Mouse (Mus musculus): ENCODE results near the gene Syn2. TPM values are rescaled to one million over a fixed set of nuclear protein-coding genes. Genes with fewer than 3 reads are reported as not detected.

The Syn2 gene
- polyA plus RNA-seq, 1 experiment from 2014 or later = 3.3 TPM

DNA sequence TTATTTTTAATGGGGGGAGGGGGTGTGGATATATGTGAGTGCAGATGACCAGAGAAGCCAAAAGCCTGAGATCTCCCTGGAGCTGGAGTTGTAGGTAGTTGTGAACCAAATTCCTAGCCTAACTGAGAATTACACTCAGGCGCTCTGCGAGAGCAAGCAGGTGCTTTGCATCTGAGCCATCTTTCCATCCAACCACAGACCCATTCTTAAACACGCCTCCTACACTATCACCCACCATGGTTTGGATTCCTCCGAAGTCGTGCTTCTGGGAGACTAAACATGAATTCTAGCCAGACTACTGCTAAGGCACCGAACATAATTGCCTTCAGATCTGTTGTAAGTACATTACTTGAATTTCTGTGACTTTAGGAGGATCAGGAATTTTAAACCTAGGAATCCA is 151.7 kb downstream of the Syn2 start:
- Histone ChIP-seq H3K36me3 (no peaks in the 10 kb centered on the region), H3K4me1 (replicated peaks) (no peaks in the 10 kb centered on the region), H3K27me3 (replicated peaks) (no peaks in the 10 kb centered on the region), H3K27ac (no peak overlapping the region), H3K9me3 (no peaks in the 10 kb centered on the region), H3K9ac (no peak overlapping the region), H3K4me2 (replicated peaks) (no peak overlapping the region), H3K4me3 (replicated peaks) (no peak overlapping the region)
- no peak for ATAC-seq
- 77% methylated on average over 6 of the region's 6 CpGs for WGBS

DNA sequence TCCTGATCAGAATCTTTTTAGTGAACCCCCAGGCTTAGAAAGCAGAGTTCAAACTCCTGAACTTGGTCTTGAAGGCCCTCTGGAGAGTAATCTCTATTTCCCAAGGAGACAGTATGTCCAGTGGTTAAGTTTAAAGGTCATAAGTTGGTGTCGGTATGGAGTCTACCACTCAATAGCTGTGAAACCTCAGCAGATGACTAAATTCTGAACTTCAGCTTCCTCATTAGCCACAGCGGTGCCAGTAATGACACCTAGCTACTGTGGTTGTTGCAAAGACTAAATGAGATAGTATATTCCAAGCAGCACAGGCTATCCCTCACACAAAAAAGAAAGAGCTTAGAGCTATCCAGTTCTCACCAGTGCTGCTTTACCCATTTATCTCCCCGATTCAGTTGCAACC is 153.5 kb downstream of the Syn2 start:
- Histone ChIP-seq H3K9me3 (no peaks in the 10 kb centered on the region), H3K27me3 (replicated peaks) (no peaks in the 10 kb centered on the region), H3K36me3 (no peaks in the 10 kb centered on the region), H3K27ac (no peak overlapping the region), H3K4me3 (replicated peaks) (no peak overlapping the region), H3K4me2 (replicated peaks) (no peak overlapping the region), H3K9ac (no peak overlapping the region), H3K4me1 (replicated peaks) (no peaks in the 10 kb centered on the region)
- no peak for ATAC-seq
- WGBS = 95% methylated on average over 3 of the region's 3 CpGs

DNA sequence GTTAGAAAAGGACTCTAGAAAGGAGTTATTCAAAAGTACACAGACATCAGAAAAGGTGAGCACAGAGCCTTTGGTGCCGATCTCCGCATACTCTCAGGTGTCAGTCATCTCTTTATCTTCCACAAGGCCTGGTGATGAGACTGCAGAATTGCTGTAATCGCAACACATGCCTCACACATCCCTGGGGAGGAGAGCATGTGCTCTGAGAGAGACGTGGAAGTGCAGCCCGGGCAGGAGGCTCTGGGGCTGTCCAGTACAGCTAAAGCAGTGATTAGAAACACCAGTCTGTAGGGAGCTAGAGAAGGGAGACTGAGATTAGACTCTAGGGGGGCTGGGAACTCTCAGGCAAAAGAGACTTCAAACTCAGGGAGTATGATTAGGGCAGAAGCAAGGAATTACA is 155.9 kb downstream of the Syn2 start:
- H3K9me3 ChIP-seq = no peaks in the 10 kb centered on the region
- H3K4me3 ChIP-seq (replicated peaks) = no peak overlapping the region
- no peak overlapping the region for H3K4me2 ChIP-seq (replicated peaks)
- H3K36me3 ChIP-seq = no peaks in the 10 kb centered on the region
- H3K27me3 ChIP-seq (replicated peaks) = no peaks in the 10 kb centered on the region
- no peaks in the 10 kb centered on the region for H3K4me1 ChIP-seq (replicated peaks)
- 57% methylated on average over 5 of the region's 5 CpGs for WGBS
- no peak for ATAC-seq
- no peak overlapping the region for H3K27ac ChIP-seq
- H3K9ac ChIP-seq = no peak overlapping the region

DNA sequence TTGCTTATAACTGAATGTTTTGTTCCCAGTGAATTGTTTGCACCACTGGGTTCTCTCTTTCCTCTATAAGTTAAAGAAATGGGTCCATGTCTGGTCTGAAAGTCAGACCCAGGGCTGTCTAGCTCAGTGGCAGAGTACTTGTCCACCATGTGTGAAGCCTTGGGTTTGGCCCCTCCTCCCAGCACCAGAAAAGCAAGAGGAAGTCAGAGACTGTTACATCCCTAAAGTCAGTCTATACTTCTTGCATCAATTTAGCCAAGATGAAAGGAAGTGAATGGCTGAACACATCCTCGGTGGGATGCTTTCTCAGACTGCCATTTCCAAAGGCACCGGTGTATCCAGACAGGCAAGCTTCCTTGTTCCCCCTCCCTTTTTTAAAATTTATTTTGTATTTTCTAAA is 156.4 kb downstream of the Syn2 start:
- 76% methylated on average over 2 of the region's 2 CpGs for WGBS
- ATAC-seq = no peak
- no peak overlapping the region for H3K4me3 ChIP-seq (replicated peaks)
- H3K36me3 ChIP-seq = no peaks in the 10 kb centered on the region
- H3K9me3 ChIP-seq = no peaks in the 10 kb centered on the region
- H3K9ac ChIP-seq = no peak overlapping the region
- no peaks in the 10 kb centered on the region for H3K27me3 ChIP-seq (replicated peaks)
- H3K27ac ChIP-seq = no peak overlapping the region
- H3K4me1 ChIP-seq (replicated peaks) = no peaks in the 10 kb centered on the region
- no peak overlapping the region for H3K4me2 ChIP-seq (replicated peaks)

DNA sequence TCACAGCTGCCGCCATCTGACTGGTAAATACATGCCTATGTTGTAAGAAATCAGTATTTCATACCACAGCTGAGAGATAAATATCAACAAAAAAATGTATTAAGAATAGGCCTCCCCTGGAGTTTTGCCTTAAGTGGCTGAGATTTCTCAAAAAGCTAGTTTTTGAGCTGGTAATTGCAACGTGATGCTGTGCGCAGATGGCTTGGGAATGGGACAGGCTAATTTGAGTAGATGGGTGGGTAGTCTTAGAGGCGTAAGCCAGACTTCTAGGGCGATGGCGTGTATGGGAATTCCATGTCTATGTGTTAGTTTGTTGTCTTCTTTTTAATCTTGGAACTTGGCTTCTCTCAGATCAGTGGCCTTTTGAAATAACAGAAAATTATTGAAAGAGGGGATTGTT is 157.1 kb downstream of the Syn2 start:
- H3K27me3 ChIP-seq (replicated peaks) = no peaks in the 10 kb centered on the region
- no peaks in the 10 kb centered on the region for H3K4me1 ChIP-seq (replicated peaks)
- no peak overlapping the region for H3K4me3 ChIP-seq (replicated peaks)
- H3K9ac ChIP-seq = no peak overlapping the region
- H3K27ac ChIP-seq = no peak overlapping the region
- H3K4me2 ChIP-seq (replicated peaks) = no peak overlapping the region
- 91% methylated on average over 6 of the region's 6 CpGs for WGBS
- no peaks in the 10 kb centered on the region for H3K36me3 ChIP-seq
- no peak for ATAC-seq
- no peaks in the 10 kb centered on the region for H3K9me3 ChIP-seq

DNA sequence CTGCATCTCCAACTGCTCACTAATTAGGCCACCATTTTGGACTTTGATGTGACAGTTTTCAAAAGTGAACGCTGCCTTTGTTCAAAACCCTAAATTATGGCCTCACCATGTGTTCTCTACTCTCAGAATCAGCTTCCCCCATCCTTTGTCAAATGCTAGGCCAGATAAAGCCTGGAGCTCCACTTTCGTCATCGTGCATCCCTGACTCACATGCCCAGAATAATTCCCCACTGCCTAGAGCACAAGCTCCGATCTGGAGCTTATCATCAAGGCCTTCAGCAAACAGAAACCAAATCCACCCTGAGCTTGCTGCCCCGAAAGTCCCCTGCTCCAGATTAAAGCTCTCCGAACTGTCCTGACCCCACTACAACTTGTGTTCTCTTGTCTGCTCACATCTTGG is 157.9 kb downstream of the Syn2 start:
- H3K27ac ChIP-seq = no peak overlapping the region
- H3K36me3 ChIP-seq = no peaks in the 10 kb centered on the region
- no peaks in the 10 kb centered on the region for H3K4me1 ChIP-seq (replicated peaks)
- 64% methylated on average over 6 of the region's 6 CpGs for WGBS
- no peak overlapping the region for H3K9ac ChIP-seq
- ATAC-seq = no peak
- no peak overlapping the region for H3K4me3 ChIP-seq (replicated peaks)
- H3K27me3 ChIP-seq (replicated peaks) = no peaks in the 10 kb centered on the region
- H3K4me2 ChIP-seq (replicated peaks) = no peak overlapping the region
- no peaks in the 10 kb centered on the region for H3K9me3 ChIP-seq

DNA sequence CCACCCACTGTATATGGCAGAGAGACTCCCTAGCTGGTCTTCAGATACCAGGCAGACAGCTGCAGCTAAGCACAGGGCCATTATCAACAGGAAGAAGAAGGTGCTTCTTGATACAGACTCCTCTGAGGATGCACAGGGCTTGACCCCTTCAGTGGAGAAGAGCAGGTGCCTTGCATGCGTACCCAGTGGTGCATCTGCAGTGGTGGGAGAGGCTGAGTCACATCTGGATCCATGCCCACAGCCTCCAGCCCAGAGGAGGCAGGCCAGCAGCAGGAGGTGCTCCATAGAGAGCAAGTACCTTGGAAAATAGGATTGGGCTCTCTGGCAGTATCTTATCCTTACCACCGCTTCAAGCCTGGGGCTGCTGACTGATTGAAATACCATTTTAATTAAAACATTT is 159.2 kb downstream of the Syn2 start:
- Histone ChIP-seq H3K36me3 (no peaks in the 10 kb centered on the region), H3K4me2 (replicated peaks) (no peak overlapping the region), H3K27ac (no peak overlapping the region), H3K4me1 (replicated peaks) (no peaks in the 10 kb centered on the region), H3K4me3 (replicated peaks) (no peak overlapping the region), H3K27me3 (replicated peaks) (no peaks in the 10 kb centered on the region), H3K9ac (no peak overlapping the region), H3K9me3 (no peaks in the 10 kb centered on the region)
- no peak for ATAC-seq
- WGBS = 82% methylated on average over 2 of the region's 2 CpGs

DNA sequence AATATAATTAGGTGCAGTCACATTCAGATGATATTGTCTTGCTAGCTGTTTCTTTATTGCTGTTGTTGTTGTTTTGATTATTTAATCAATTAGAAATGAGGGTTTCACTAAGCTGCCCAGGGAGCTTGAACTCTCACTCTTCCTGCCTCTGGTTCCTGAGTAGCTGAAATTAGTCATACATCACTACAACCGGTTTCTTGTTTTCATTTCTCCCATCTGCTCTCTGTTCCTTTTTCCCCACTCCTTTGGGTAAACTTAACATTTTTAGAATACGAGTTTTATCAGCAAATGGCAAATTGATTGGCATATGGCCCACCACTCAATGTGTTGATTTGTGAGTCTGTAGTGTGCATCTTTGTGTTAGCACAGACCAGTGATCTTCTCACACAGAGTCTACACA is 172.4 kb downstream of the Syn2 start:
- Histone ChIP-seq H3K9me3 (no peaks in the 10 kb centered on the region), H3K27me3 (replicated peaks) (no peaks in the 10 kb centered on the region), H3K4me3 (replicated peaks) (no peak overlapping the region), H3K9ac (no peak overlapping the region), H3K27ac (no peak overlapping the region), H3K4me1 (replicated peaks) (no peaks in the 10 kb centered on the region), H3K4me2 (replicated peaks) (no peak overlapping the region), H3K36me3 (no peaks in the 10 kb centered on the region)
- WGBS = 59% methylated on average over 2 of the region's 2 CpGs
- ATAC-seq = no peak

DNA sequence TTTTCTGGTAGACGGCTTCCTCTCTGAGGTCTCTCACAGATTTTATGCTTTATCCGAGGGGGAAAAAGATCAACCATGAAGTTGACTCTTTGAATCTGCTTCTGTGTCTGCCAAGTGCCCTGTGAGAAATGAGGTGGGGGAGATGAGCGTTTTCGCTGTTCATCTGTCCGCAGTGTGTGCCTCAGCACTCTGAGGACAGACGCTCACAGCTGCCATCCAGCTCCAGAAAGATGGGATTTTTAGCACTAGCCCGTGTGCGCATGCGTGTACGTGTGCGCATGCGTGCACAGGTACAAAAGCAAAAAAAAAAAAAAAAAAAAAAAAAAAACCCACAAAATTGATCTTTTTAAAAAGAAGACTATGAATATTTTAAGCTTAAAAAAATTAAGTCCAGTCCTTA is 178.1 kb downstream of the Syn2 start:
- WGBS = 65% methylated on average over 12 of the region's 12 CpGs
- ATAC-seq = no peak

DNA sequence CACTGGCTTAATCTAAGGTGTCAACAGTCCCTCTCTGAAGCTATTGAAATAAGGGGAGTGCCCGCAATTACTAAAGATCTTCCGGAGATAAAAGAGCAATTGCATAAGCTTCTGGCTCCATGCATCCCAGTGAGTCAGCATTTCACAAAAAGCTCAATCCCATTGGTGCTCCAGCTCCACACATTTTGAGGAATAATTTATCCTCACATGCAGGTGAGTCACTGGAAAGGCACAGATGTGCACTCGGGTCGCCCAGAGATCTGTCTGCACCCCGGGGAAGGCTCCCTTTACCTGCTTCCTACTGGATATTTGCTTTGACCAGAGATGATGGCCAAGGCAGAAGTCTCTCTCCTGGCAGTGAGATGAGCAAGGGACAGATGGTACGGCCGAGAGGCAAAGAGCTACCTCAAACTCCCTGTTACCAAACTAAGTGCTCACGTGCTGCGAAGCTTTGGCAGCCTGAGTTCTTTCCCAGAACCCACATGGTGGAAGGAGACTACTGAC is 178.6 kb downstream of the Syn2 start:
- Histone ChIP-seq H3K4me3 (replicated peaks) (no peak overlapping the region), H3K4me1 (replicated peaks) (0 out of 2 replicates have a peak, but pooled peaks cover 4% of the 10 kb centered on the region), H3K27ac (0 out of 2 replicates have a peak overlapping the region, but pooled peaks have one; percentile 19), H3K27me3 (replicated peaks) (no peaks in the 10 kb centered on the region), H3K36me3 (no peaks in the 10 kb centered on the region), H3K9ac (no peak overlapping the region), H3K4me2 (replicated peaks) (0 out of 2 replicates have a peak overlapping the region, but pooled peaks have one; percentile 6), H3K9me3 (no peaks in the 10 kb centered on the region)
- 53% methylated on average over 9 of the region's 9 CpGs for WGBS
- ATAC-seq = peak; percentile 51

More for the DNA sequence above, 178.1 kb downstream of the Syn2 start:
- no peaks in the 10 kb centered on the region for H3K36me3 ChIP-seq
- no peak overlapping the region for H3K4me3 ChIP-seq (replicated peaks)
- no peaks in the 10 kb centered on the region for H3K9me3 ChIP-seq
- H3K4me2 ChIP-seq (replicated peaks) = peak overlapping the region; percentile 17; the same call in 1 of the 2 replicates
- H3K27ac ChIP-seq = no peak overlapping the region
- H3K4me1 ChIP-seq (replicated peaks) = 0 out of 2 replicates have a peak, but pooled peaks cover 4% of the 10 kb centered on the region
- H3K9ac ChIP-seq = no peak overlapping the region
- H3K27me3 ChIP-seq (replicated peaks) = no peaks in the 10 kb centered on the region

DNA sequence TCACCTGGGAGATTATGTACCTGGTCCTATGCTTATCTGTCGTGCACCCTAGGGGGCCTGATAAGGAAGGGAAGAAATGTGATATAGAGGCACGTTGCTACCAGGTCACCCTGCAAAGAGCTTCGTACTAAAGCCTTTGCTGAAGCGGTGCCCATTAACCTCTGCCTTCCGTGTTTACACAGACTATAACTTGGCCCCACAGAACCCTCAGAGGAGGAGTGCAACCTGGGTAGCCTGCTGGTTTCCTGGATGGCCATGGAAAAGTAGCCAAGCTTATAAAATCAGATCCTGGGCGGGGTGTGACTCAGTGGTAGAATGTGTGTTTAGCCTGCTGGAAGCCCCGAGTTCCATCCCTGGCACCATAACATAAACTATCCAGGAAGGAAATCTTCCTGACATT is 179.2 kb downstream of the Syn2 start:
- Histone ChIP-seq H3K4me3 (replicated peaks) (no peak overlapping the region), H3K36me3 (no peaks in the 10 kb centered on the region), H3K27ac (no peak overlapping the region), H3K4me1 (replicated peaks) (0 out of 2 replicates have a peak, but pooled peaks cover 4% of the 10 kb centered on the region), H3K27me3 (replicated peaks) (no peaks in the 10 kb centered on the region), H3K9me3 (no peaks in the 10 kb centered on the region), H3K4me2 (replicated peaks) (no peak overlapping the region), H3K9ac (no peak overlapping the region)
- WGBS = 28% methylated on average over 7 of the region's 7 CpGs
- ATAC-seq = peak; percentile 26; the same call in 1 of the 2 replicates

DNA sequence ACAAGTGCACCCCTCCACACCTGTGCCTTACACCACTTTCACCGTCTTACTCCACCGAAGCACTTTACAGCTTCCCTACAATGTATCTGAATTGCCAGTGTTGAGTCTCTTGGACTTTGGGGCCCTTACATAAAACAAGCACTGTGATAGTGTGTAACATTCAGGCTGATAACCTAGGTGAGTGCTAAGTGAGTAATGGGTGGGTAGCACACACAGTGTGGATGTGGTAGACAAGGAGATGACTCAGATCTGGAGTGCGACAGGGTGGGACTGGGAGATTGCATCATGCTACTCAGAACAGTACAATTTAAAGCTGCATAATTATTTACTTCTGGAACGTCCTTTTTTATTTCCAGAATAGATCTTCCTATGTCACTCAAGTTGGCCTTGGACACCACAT is 181.1 kb downstream of the Syn2 start:
- no peaks in the 10 kb centered on the region for H3K27me3 ChIP-seq (replicated peaks)
- WGBS = 59% methylated on average over 4 of the region's 4 CpGs
- H3K36me3 ChIP-seq = no peaks in the 10 kb centered on the region
- H3K9ac ChIP-seq = no peak overlapping the region
- 0 out of 2 replicates have a peak, but pooled peaks cover 4% of the 10 kb centered on the region for H3K4me1 ChIP-seq (replicated peaks)
- no peak overlapping the region for H3K4me2 ChIP-seq (replicated peaks)
- peak; percentile 94 for ATAC-seq
- no peak overlapping the region for H3K4me3 ChIP-seq (replicated peaks)
- 0 out of 2 replicates have a peak overlapping the region, but pooled peaks have one; percentile 5 for H3K27ac ChIP-seq
- no peaks in the 10 kb centered on the region for H3K9me3 ChIP-seq

DNA sequence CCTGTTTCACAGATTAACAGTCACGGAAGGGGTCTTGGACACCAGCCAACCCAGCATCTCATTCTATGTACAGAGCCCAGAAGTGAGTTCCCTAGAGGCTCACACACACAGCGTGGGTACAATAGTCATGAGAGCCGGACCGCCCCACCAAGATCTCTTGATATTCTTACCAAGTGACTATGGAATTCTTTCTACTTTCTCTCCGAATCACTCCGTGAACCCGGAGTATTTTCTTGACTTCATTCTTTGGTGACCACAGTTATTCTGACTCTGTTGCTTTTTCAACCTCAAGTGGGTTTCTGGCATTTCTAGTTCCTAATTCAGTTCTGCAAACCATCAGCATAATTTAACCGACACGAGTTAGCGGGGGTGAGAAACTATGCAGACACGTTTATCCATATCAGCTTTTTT is 182.1 kb downstream of the Syn2 start:
- Histone ChIP-seq H3K4me1 (replicated peaks) (0 out of 2 replicates have a peak, but pooled peaks cover 4% of the 10 kb centered on the region), H3K4me3 (replicated peaks) (no peak overlapping the region), H3K27me3 (replicated peaks) (no peaks in the 10 kb centered on the region), H3K36me3 (no peaks in the 10 kb centered on the region), H3K9ac (no peak overlapping the region), H3K27ac (no peak overlapping the region), H3K4me2 (replicated peaks) (no peak overlapping the region), H3K9me3 (no peaks in the 10 kb centered on the region)
- WGBS = 62% methylated on average over 11 of the region's 11 CpGs
- ATAC-seq = no peak

Data from intestine, embryonic 15.5 days (tissue).